Mouse (Mus musculus): ENCODE results near the gene St6galnac5.

DNA sequence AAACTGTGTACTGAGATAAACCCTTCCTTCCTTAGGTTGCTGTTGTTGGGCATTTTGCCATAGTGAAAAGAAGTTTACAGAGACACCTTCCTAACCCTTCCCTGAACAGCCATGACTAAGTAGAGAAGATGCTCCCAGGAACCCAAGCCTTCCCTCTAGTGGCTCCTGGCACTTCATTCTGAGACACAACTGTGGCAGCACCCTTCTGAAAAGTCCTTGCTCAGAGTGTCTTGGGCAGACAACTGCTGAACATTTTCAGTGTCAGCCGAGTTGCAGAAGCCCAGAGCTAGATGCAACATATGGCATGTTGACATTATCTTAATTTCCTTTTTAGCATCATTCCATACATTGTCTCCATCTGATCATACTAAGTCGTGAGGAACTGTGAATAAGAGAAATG, 144.6 kb downstream of the St6galnac5 start:
- TF ChIP-seq CTCF (conservative IDR thresholded peaks at IDR 0.05; ENCODE audit: insufficient read depth, insufficient read length, low read depth, low read length), result no peak
- no peak for TF ChIP-seq POLR2A (IDR thresholded peaks at IDR 0.05; ENCODE audit: low read depth, low read length)
